Mouse (Mus musculus) kidney, adult 11 months (tissue): ENCODE measurements at regions not wholly inside any gene's neighbourhood (a gene's known extent, or its start where the extent isn't known, plus 50 kb on each side); places are given as distances from the start of the nearest gene placed in this dataset.

Experiments
- DNase-seq: peaks from one replicate; pipeline ENCODE4 v3.0.0; 2022

DNA sequence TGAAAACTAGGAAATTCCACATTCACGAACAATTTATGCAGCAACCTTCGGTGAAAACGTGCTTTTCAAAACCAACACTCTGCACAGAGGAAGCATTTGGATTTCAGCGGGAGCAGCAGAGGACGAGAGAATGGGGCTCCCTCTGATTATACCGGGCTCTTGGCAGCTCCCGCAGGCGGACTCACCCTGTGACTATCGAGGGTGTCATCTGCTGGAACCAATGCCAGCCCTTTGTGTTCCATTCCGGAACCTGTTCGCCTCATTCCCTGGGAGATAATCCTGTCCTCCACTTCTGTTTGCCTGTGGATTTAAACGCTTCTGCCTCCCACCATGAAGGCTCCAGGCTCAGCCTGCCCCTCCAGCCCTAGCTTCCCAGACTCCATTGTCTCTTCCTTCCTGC, 77.1 kb downstream of the Utp18 start:
- no peak for DNase-seq

- no peak for DNase-seq
These were observed 78.4 kb downstream of the Utp18 start for GRCm38 (mm10) chr11:93807205-93807604.

DNA sequence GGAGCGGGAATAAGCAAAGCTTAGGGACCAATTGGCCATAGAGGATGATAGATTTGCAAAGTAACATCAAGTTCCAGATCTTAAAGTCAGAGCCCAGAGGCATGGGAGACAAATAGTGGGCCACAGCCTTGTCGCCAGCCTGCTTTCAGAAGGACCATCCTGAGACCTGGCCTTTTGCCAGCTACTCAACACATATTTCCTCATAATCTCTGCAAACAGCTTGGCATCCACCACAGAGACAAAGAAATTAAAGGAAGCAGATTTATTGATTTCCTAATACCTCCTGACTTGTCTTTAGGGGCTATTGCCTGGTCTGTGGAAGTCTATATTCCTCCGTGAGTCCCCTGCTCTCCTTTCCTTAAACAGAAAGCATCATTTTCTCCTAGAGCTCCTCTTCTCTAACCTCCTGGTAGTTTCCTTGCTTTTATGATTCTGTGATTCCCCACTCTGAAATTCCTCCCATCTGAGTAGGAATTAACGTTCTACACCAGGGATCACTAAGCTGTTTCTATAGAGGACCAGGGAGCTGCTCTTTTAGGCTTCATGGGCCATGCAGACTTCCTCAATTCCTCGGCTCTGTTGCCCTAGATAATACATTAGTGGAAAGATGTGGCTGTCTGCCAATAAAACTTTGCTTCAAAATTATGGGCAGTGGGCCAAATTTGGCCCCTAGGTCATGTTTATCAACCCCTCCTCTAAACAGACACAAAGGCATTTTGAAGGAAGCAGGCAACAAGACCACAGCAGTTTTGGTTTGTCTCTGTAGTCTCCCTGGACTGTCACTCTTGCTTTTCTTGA, 114.2 kb downstream of the Utp18 start:
- DNase-seq, result no peak

- DNase-seq, result no peak
These were observed 119.6 kb downstream of the Utp18 start for GRCm38 (mm10) chr11:93765961-93766360.

GRCm38 (mm10) chr11:93762832-93763530, 122.6 kb downstream of the Utp18 start:
- peak; percentile 57 for DNase-seq

- DNase-seq, result no peak
These were observed 127.7 kb downstream of the Utp18 start for GRCm38 (mm10) chr11:93757825-93758224.

GRCm38 (mm10) chr11:93736618-93737017, 148.9 kb downstream of the Utp18 start:
- no peak for DNase-seq

DNA sequence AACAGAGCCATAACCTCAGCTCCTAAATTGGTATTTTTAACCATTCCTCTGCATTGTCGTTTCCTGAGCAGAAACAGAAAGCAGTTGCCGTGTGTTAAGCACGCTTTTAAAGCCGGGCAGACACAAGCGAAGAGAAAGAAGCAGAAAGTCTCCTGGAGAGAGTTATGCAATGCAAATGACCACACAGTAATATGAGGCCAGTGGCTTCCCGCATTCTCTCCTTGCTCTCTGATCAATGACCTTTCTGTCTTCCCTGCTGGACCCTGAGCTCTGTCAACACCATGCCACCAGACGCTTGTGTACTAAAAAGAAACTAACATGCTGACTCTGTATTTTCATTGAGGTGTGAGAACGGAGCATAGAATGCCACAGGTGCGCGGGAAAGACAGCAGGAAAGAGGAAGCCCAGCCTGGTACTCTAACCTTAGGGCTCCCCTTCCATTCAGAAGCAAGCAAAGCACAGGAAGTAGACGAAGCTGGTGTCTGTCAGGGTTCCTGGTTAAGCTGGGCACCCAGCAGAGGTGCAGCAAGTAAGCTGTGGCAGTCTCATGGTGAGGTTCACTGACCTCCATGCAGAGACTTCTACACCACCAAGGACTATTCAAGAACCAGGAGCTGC, 151.9 kb downstream of the Utp18 start:
- DNase-seq, result peak; percentile 30

GRCm38 (mm10) chr11:93729119-93729518, 156.4 kb downstream of the Utp18 start:
- DNase-seq, result peak; percentile 11

DNA sequence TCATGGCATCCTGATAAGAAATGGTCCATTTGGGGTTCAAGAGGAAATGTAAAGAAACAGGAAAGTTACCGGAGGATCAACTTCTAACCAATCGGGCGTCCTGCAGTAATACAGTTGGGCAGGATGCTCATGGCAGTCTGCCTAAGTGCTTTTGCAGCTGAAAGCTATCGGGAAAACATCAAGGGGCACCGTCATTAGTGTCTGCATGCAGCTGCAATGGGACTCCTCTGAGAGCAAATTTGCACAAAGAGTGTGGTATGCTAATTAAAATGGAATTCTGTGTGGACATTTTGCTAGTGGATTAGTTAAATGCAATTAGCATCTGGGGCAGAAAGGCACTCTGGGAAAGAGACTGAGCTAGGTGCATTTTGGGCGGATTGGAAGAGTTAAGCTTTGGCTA, 160.3 kb downstream of the Utp18 start:
- DNase-seq, result no peak

DNA sequence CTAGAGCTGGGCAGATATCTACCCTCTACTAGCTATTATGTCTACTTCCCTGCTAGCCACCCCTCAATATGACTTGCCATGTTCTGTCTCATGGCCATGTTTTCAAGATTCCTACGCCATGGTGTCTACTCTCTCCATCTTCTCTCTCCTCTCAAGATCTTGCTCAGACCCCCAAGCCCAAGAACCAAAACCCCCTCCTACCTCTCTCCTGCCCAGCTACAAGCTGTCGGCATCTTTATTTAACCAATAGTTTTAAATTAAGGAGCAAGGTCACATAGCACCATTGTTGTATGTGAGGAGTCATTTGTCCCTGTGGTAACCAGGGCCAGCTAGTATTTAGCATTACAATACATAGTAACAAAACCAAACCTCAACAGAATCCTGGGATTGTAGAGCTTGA, 166.4 kb downstream of the Utp18 start:
- no peak for DNase-seq

DNA sequence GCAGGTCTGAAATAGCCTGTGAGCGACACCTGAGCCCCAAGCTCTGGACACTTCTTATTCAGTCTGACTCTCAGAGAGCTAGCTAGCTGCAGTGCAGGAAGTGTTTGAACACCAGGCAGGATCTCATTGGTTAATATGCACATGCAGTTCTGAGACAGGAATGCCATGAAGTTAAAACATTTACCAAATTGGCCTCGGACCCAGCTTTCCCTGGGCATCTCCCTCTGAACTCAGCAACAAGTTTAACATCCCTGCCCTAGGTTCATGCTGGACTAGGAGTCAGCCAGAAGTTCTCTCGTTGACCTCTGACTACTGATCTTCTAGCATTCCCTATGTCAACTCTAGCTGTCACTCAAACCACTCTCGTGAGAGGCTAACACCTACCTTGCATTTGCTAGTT, 175.9 kb downstream of the Utp18 start:
- DNase-seq, result peak; percentile 82

DNA sequence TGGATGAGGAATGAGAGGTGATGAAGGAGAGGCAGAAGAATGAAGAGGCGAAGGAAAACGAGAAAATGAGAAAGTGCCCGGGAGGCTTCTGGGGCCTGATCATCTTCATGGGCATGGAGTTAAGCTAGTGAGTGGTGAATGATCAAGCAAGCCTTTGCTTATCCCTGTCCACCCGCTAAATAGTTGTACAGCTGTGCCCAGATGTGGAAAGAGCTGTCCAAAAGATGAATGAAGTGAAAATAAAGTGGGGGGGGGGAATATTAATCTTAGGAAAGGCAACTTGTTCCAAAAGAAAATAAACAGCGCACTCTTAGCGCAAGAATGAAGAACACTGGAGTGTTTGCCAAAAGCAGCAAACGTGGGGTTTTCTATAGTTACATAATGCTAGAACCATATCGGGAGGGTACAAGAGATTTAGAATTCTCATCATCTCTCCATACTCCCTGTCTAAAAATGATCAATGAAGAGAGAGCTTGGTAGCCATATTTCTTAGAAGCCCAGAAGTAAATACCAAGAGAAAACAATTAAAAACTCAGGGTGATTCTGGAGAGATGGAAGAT, 188.5 kb downstream of the Utp18 start:
- DNase-seq, result no peak

DNA sequence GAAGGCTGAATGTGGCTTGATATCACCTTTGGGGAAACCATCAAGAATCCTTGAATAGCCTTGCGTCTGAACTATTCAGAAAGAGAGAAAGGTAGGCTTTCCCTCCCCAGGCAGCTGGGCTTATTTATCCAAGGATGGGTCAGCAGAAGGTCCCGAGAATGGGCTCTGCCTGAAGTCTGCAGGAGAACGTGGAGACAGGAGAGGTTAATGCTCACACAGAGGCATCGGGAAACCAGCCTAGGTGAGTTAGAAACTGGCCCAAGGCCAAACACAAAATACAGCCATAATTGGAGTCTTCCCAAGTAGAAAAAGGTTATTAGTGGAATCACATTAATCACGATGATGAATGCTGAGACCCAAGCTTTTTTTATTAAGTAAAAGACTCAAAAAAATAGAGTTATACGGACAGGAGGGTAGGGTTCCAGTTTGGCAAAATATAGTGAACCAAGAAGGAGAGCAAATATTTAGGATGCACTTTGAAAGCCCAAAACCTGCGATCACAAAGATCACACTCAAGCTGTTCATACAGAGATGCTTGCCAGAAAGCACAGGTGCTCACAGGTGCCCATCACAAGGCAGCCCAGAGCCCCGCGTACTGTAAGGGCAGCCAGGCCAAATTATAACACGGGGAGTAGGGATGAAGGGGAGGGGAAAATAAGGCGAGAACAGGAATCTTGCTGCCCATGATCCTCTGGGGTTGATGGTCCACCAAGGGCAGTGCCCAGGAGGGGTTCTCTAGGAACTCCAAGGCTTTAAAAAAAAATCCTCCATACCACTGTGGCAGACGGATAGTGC, 189.3 kb downstream of the Utp18 start:
- no peak for DNase-seq

GRCm38 (mm10) chr11:93683691-93684090, 201.9 kb downstream of the Utp18 start:
- no peak for DNase-seq

GRCm38 (mm10) chr11:93676299-93676698, 209.3 kb downstream of the Utp18 start:
- no peak for DNase-seq

DNA sequence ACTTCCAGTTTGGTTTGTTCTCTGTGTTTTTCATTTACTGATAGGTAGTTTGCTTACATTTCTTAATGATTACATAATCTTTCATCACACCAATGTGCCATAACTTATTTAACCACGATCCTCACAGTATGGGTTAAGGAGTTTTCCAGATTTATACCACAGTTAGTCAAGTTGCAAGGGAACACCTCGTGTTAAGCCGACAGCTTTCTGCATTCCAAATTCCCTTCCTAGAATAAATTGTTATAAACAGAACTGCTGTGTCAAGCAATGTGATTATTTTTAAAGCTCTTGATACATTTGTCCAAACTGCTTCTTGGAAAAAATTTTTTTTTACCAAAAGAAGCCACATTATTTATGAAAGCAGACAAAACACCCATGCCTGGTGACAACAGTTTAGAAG, 213.5 kb downstream of the Utp18 start:
- DNase-seq, result no peak

DNA sequence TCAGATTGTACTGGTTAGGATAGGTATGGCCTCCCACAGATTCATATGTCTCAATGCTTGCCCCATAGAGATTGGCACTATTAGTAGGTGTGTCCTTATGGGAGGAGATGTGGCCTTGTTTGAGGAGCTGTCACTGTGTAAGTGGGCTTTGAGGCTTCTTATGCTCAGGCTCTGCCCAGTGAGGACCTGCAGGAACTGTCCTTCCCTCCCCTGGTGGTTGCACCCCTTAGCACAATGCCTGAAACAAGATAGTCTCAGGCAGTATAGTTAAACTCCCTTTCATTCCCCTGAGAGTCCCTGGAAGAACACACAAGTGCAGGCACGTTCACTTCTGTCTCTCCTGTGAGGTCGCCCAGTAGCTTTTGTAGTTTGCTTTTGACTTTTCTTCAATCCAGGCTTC, 223.9 kb downstream of the Utp18 start:
- DNase-seq, result no peak

GRCm38 (mm10) chr11:93660379-93660778, 225.2 kb downstream of the Utp18 start:
- no peak for DNase-seq

DNA sequence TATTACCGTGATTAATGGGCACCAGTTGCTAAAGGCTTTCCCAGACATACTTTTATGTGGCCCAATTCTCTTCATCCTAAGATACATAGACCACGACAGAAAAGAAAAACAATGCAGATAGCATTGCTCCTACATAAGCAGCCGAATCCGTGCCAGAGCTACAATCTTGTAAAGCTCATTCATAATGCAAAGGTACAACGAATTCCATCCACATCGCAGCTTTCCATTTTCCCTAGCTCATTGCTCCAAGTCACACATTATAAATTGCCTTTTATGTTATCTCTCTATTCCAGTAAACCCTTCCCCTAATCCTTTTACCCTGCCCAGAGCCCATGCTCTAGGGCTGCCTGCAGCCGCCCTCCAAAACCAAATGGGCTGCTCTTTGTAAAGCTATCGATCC, 226.8 kb downstream of the Utp18 start:
- DNase-seq, result no peak

DNA sequence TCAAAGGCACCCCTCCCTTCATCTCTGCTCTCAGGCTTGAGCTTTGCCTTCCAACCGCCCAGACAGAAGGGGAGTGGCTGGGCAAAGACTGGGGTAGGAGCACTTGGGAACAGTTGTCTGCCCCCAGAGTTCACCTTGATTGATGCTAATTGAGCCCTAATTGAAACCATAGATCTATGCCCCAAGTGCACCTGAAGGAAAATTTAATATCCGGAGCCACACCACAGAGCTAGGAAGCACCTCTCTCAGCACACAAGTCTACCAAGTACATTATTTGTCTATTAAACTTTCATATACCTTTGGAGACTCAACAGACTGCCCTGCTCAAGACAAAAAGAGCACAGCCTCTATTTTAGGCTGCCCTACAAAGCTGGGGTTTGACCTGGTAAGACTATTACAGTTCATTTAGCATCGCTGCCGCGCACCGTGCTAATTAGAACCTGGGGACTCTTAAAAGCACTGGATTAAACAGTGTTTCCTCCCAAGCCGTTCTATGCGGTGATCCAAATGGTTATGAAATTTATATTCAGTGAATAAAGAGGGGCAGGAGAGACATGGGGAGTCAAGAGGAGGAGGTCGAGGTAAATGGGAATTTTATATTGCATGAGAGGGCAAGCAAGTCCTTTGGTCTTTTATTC, 229.8 kb downstream of the Utp18 start:
- no peak for DNase-seq

DNA sequence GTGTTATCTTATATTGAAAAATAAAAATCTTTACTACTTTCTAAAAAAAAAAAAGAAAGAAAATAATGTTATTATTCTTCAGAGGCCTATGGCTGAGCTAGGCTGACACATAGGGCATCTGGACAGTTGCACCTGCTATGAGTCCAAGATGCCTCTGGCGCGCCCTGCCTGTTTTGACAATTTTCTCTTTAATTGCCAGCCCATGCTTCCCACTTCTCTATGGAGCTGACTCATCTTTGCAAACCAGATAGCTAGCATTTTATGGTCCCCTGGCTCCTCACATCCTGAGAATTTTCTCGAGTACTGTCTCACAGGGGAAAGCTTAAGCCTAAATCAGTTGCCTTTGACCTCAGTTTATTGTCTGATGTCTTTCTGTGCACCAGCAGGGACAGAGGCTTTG, 232.2 kb downstream of the Utp18 start:
- no peak for DNase-seq
